Mouse (Mus musculus): ENCODE measurements around the gene Hydin. TPM values are rescaled to one million over a fixed set of nuclear protein-coding genes. Genes with fewer than 3 reads are reported as not detected.
A peak's percentile ranks its signal among the peaks of the same experiment; 100 is the strongest.
"Not testable (repeated sequence)": the region's sequence is repeated elsewhere in the genome, so short reads cannot be mapped to it uniquely, and the experiment has no call there.

Gene Hydin
- polyA plus RNA-seq, 1 experiment from 2014 or later = 0.31 TPM

GRCm38 (mm10) chr8:110500253-110500652 is 233.5 kb downstream of the Hydin start:
- no peak overlapping the region for H3K4me3 ChIP-seq
- no peak overlapping the region for H3K9ac ChIP-seq
- H3K27me3 ChIP-seq = no peaks in the 10 kb centered on the region
- 33% methylated on average over 10 of the region's 10 CpGs for WGBS
- H3K27ac ChIP-seq = no peak overlapping the region
- H3K9me3 ChIP-seq (replicated peaks) = no peaks in the 10 kb centered on the region
- H3K36me3 ChIP-seq (ENCODE audit: poor library complexity, severe bottlenecking) = no peaks in the 10 kb centered on the region
- ATAC-seq = peak; percentile 53; the same call in 1 of the 2 replicates
- no peak overlapping the region for H3K4me2 ChIP-seq
- no peaks in the 10 kb centered on the region for H3K4me1 ChIP-seq

- no peak overlapping the region for H3K9ac ChIP-seq
- ATAC-seq = no peak
- no peak overlapping the region for H3K4me3 ChIP-seq
- H3K36me3 ChIP-seq (ENCODE audit: poor library complexity, severe bottlenecking) = no peaks in the 10 kb centered on the region
- no peak overlapping the region for H3K27ac ChIP-seq
- H3K4me1 ChIP-seq = no peaks in the 10 kb centered on the region
- no peaks in the 10 kb centered on the region for H3K27me3 ChIP-seq
- no peak overlapping the region for H3K4me2 ChIP-seq
- H3K9me3 ChIP-seq (replicated peaks) = no peaks in the 10 kb centered on the region
- 78% methylated on average over 6 of the region's 6 CpGs for whole genome bisulfite sequencing
Measured at GRCm38 (mm10) chr8:110500661-110501060, 233.9 kb downstream of the Hydin start.

- Histone ChIP-seq H3K27me3 (no peaks in the 10 kb centered on the region), H3K4me2 (no peak overlapping the region), H3K4me3 (no peak overlapping the region), H3K9me3 (replicated peaks) (no peaks in the 10 kb centered on the region), H3K36me3 (ENCODE audit: poor library complexity, severe bottlenecking) (no peaks in the 10 kb centered on the region), H3K27ac (no peak overlapping the region), H3K4me1 (no peaks in the 10 kb centered on the region), H3K9ac (no peak overlapping the region)
- 91% methylated on average over 4 of the region's 4 CpGs for WGBS
- no peak for ATAC-seq
Measured at GRCm38 (mm10) chr8:110501330-110501729, 234.6 kb downstream of the Hydin start.

- Histone ChIP-seq H3K27ac (no peak overlapping the region), H3K27me3 (no peaks in the 10 kb centered on the region), H3K36me3 (ENCODE audit: poor library complexity, severe bottlenecking) (no peaks in the 10 kb centered on the region), H3K9ac (no peak overlapping the region), H3K4me2 (no peak overlapping the region), H3K4me1 (no peaks in the 10 kb centered on the region), H3K9me3 (replicated peaks) (no peaks in the 10 kb centered on the region), H3K4me3 (no peak overlapping the region)
- 13% methylated on average over 10 of the region's 10 CpGs for WGBS
- no peak for ATAC-seq
Measured at GRCm38 (mm10) chr8:110502880-110503279, 236.1 kb downstream of the Hydin start.

GRCm38 (mm10) chr8:110508766-110509165 is 242.0 kb downstream of the Hydin start:
- H3K27me3 ChIP-seq = no peaks in the 10 kb centered on the region
- H3K4me1 ChIP-seq = no peaks in the 10 kb centered on the region
- no peak overlapping the region for H3K9ac ChIP-seq
- H3K27ac ChIP-seq = no peak overlapping the region
- ATAC-seq = no peak
- H3K4me2 ChIP-seq = no peak overlapping the region
- H3K9me3 ChIP-seq (replicated peaks) = no peaks in the 10 kb centered on the region
- no peak overlapping the region for H3K4me3 ChIP-seq
- H3K36me3 ChIP-seq (ENCODE audit: poor library complexity, severe bottlenecking) = no peaks in the 10 kb centered on the region
- WGBS = 62% methylated on average over 3 of the region's 3 CpGs

- ATAC-seq = no peak
Measured at GRCm38 (mm10) chr8:110519790-110520189, 253.0 kb downstream of the Hydin start.

GRCm38 (mm10) chr8:110521851-110522250 is 255.1 kb downstream of the Hydin start:
- no peaks in the 10 kb centered on the region for H3K36me3 ChIP-seq (ENCODE audit: poor library complexity, severe bottlenecking)
- no peak overlapping the region for H3K4me2 ChIP-seq
- H3K4me1 ChIP-seq = no peaks in the 10 kb centered on the region
- H3K27me3 ChIP-seq = no peaks in the 10 kb centered on the region
- no peak overlapping the region for H3K4me3 ChIP-seq
- no peak overlapping the region for H3K9ac ChIP-seq
- H3K9me3 ChIP-seq (replicated peaks) = no peaks in the 10 kb centered on the region
- WGBS = 92% methylated on average over 12 of the region's 12 CpGs
- no peak for ATAC-seq
- no peak overlapping the region for H3K27ac ChIP-seq

More at GRCm38 (mm10) chr8:110519790-110520189, 253.0 kb downstream of the Hydin start:
- WGBS = 76% methylated on average over 7 of the region's 7 CpGs
- H3K4me2 ChIP-seq = no peak overlapping the region
- H3K27ac ChIP-seq = no peak overlapping the region
- H3K27me3 ChIP-seq = no peaks in the 10 kb centered on the region
- no peak overlapping the region for H3K9ac ChIP-seq
- no peak overlapping the region for H3K4me3 ChIP-seq
- no peaks in the 10 kb centered on the region for H3K4me1 ChIP-seq
- no peaks in the 10 kb centered on the region for H3K9me3 ChIP-seq (replicated peaks)
- no peaks in the 10 kb centered on the region for H3K36me3 ChIP-seq (ENCODE audit: poor library complexity, severe bottlenecking)

- not testable (repeated sequence) for H3K9me3 ChIP-seq (replicated peaks); H3K27ac ChIP-seq; H3K9ac ChIP-seq; H3K4me1 ChIP-seq; H3K4me2 ChIP-seq; H3K36me3 ChIP-seq (ENCODE audit: poor library complexity, severe bottlenecking); H3K4me3 ChIP-seq; ATAC-seq; H3K27me3 ChIP-seq
- 94% methylated on average over 7 of the region's 7 CpGs for WGBS
Measured at GRCm38 (mm10) chr8:110522495-110522894, 255.7 kb downstream of the Hydin start.

- Histone ChIP-seq H3K27me3 (no peaks in the 10 kb centered on the region), H3K4me1 (no peaks in the 10 kb centered on the region), H3K4me3 (no peak overlapping the region), H3K9me3 (replicated peaks) (no peaks in the 10 kb centered on the region), H3K4me2 (no peak overlapping the region), H3K36me3 (ENCODE audit: poor library complexity, severe bottlenecking) (no peaks in the 10 kb centered on the region), H3K27ac (no peak overlapping the region), H3K9ac (no peak overlapping the region)
- no peak for ATAC-seq
- WGBS = 68% methylated on average over 15 of the region's 15 CpGs
Measured at GRCm38 (mm10) chr8:110522985-110523384, 256.2 kb downstream of the Hydin start.

- Histone ChIP-seq H3K4me1 (no peaks in the 10 kb centered on the region), H3K4me2 (no peak overlapping the region), H3K9me3 (replicated peaks) (no peaks in the 10 kb centered on the region), H3K27ac (no peak overlapping the region), H3K9ac (no peak overlapping the region), H3K27me3 (no peaks in the 10 kb centered on the region), H3K36me3 (ENCODE audit: poor library complexity, severe bottlenecking) (no peaks in the 10 kb centered on the region), H3K4me3 (no peak overlapping the region)
- WGBS = 83% methylated on average over 15 of the region's 15 CpGs
- no peak for ATAC-seq
Measured at GRCm38 (mm10) chr8:110525229-110525628, 258.5 kb downstream of the Hydin start.

GRCm38 (mm10) chr8:110530008-110530762 is 263.4 kb downstream of the Hydin start:
- H3K4me3 ChIP-seq = no peak overlapping the region
- H3K4me2 ChIP-seq = no peak overlapping the region
- H3K4me1 ChIP-seq = no peaks in the 10 kb centered on the region
- WGBS = 61% methylated on average over 8 of the region's 8 CpGs
- H3K27ac ChIP-seq = no peak overlapping the region
- no peaks in the 10 kb centered on the region for H3K36me3 ChIP-seq (ENCODE audit: poor library complexity, severe bottlenecking)
- H3K9me3 ChIP-seq (replicated peaks) = no peaks in the 10 kb centered on the region
- no peak for ATAC-seq
- H3K27me3 ChIP-seq = no peaks in the 10 kb centered on the region
- no peak overlapping the region for H3K9ac ChIP-seq

GRCm38 (mm10) chr8:110533781-110534180 is 267.0 kb downstream of the Hydin start:
- H3K4me1 ChIP-seq = no peaks in the 10 kb centered on the region
- ATAC-seq = no peak
- WGBS = 82% methylated on average over 6 of the region's 6 CpGs
- H3K9me3 ChIP-seq (replicated peaks) = no peaks in the 10 kb centered on the region
- no peak overlapping the region for H3K9ac ChIP-seq
- H3K4me3 ChIP-seq = no peak overlapping the region
- H3K27me3 ChIP-seq = no peaks in the 10 kb centered on the region
- H3K27ac ChIP-seq = no peak overlapping the region
- no peak overlapping the region for H3K4me2 ChIP-seq
- H3K36me3 ChIP-seq (ENCODE audit: poor library complexity, severe bottlenecking) = no peaks in the 10 kb centered on the region

GRCm38 (mm10) chr8:110537849-110538248 is 271.1 kb downstream of the Hydin start:
- Histone ChIP-seq H3K36me3 (ENCODE audit: poor library complexity, severe bottlenecking) (no peaks in the 10 kb centered on the region), H3K9me3 (replicated peaks) (no peaks in the 10 kb centered on the region), H3K27ac (no peak overlapping the region), H3K27me3 (no peaks in the 10 kb centered on the region), H3K4me2 (no peak overlapping the region), H3K4me1 (no peaks in the 10 kb centered on the region), H3K9ac (no peak overlapping the region), H3K4me3 (no peak overlapping the region)
- WGBS = 72% methylated on average over 4 of the region's 4 CpGs
- no peak for ATAC-seq

Measured in forebrain, embryonic 13.5 days (tissue).